Mouse (Mus musculus) midbrain, embryonic 14.5 days (tissue): ENCODE data around the gene Zfp740. TPM values are rescaled to one million over a fixed set of nuclear protein-coding genes. Genes with fewer than 3 reads are reported as not detected.

Source experiments
- ATAC-seq: fragments of 200-750 bp; cut with Nextera tagmentation; 2 replicates; pipeline ENCODE4 v1.8.0; 2017; ENCODE audit warnings: moderate number of reproducible peaks, moderate library complexity; ENCODE audit not compliant: low FRiP score, low TSS enrichment
- DNase-seq: peaks from one replicate; pipeline ENCODE4 v3.0.0-alpha.2; 2015
- H3K27ac ChIP-seq: fragments of 300-500 bp; sonication (generic); replicated peaks from 2 replicates; pipeline ENCODE4 v1.5.1; 2014; ENCODE audit warnings: mild to moderate bottlenecking, low read depth, low read length, moderate library complexity
- H3K27me3 ChIP-seq: fragments of 300-500 bp; sonication (generic); 2 replicates; pipeline ENCODE4 v1.6.1; 2014; ENCODE audit warnings: low read length, control low read depth, mixed read lengths; ENCODE audit not compliant: control insufficient read depth, insufficient read depth
- H3K36me3 ChIP-seq: fragments of 300-500 bp; sonication (generic); 2 replicates; pipeline ENCODE4 v1.6.1; 2014; ENCODE audit warnings: low read length, control low read depth; ENCODE audit not compliant: control insufficient read depth, insufficient read depth
- H3K4me1 ChIP-seq: fragments of 300-500 bp; sonication (generic); 2 replicates; pipeline ENCODE4 v1.6.1; 2014; ENCODE audit warnings: mild to moderate bottlenecking, antibody characterized with exemption, low read length, control low read depth; ENCODE audit not compliant: control insufficient read depth, insufficient read depth
- H3K4me2 ChIP-seq: fragments of 300-500 bp; sonication (generic); 2 replicates; pipeline ENCODE4 v1.6.1; 2014; ENCODE audit warnings: mild to moderate bottlenecking, low read length, moderate library complexity
- H3K4me3 ChIP-seq: fragments of 300-500 bp; sonication (generic); replicated peaks from 2 replicates; pipeline ENCODE4 v1.5.1; 2014; ENCODE audit warnings: low read depth, low read length
- H3K9ac ChIP-seq: fragments of 300-500 bp; sonication (generic); replicated peaks from 2 replicates; pipeline ENCODE4 v1.6.1; 2014; ENCODE audit warnings: mild to moderate bottlenecking, low read length, moderate library complexity
- H3K9me3 ChIP-seq: fragments of 300-500 bp; sonication (generic); 2 replicates; pipeline ENCODE4 v1.6.1; 2016; ENCODE audit warnings: low read length, control low read depth, mixed read lengths; ENCODE audit not compliant: control insufficient read depth
- WGBS: fragments of 180-500 bp; shearing (Covaris S2); extraction: QIAGEN DNeasy Blood & Tissue Kit; methylation state at CpG from one replicate; pipeline ENCODE4 v1.1.7; 2014; 5-methylcytosine and 5-hydroxymethylcytosine counted together
- polyA plus RNA-seq: library from polyadenylated mRNA; unstranded; fragments of >200 nt; fragmentation: Nextera tagmentation; extraction: Ambion mirVana; gene quantifications from 2 replicates; pipeline ENCODE4 v1.2.1, GENCODE M21; 2014

The Zfp740 gene
- polyA plus RNA-seq, 1 experiment from 2014 or later = 57.7 TPM

GRCm38 (mm10) chr15:102247252-102248130, 44.4 kb downstream of the Zfp740 start:
- DNase-seq (peak; percentile 62), ATAC-seq (peak; percentile 36; the same call in 1 of the 2 replicates)
- H3K4me2 ChIP-seq = peak overlapping the region; percentile 96
- H3K27ac ChIP-seq = peak overlapping the region; percentile 71
- H3K4me3 ChIP-seq = peak overlapping the region; percentile 55
- no peaks in the 10 kb centered on the region for H3K36me3 ChIP-seq
- WGBS = under 1% methylated on average over 62 of the region's 65 CpGs
- H3K9ac ChIP-seq = peak overlapping the region; percentile 53
- H3K4me1 ChIP-seq = peaks cover 13% of the 10 kb centered on the region; the same call in 1 of the 2 replicates
- H3K27me3 ChIP-seq = peaks cover 62% of the 10 kb centered on the region
- H3K9me3 ChIP-seq = no peaks in the 10 kb centered on the region

- H3K9ac ChIP-seq = 0 out of 2 replicates have a peak overlapping the region, but pooled peaks have one; percentile 53
- no peak for DNase-seq
- no peaks in the 10 kb centered on the region for H3K36me3 ChIP-seq
- H3K4me2 ChIP-seq = peak overlapping the region; percentile 96
- WGBS = 12% methylated on average over 8 of the region's 8 CpGs
- H3K4me1 ChIP-seq = peaks cover 13% of the 10 kb centered on the region; the same call in 1 of the 2 replicates
- no peak for ATAC-seq
- H3K4me3 ChIP-seq = peak overlapping the region; percentile 55
- no peak overlapping the region; the same call in 1 of the 2 replicates for H3K27ac ChIP-seq
- no peaks in the 10 kb centered on the region for H3K9me3 ChIP-seq
- peaks cover 54% of the 10 kb centered on the region for H3K27me3 ChIP-seq
Measured at GRCm38 (mm10) chr15:102248131-102248811, 45.2 kb downstream of the Zfp740 start.

- DNase-seq (no peak), ATAC-seq (no peak)
- WGBS = 5% methylated on average over 3 of the region's 3 CpGs
- no peaks in the 10 kb centered on the region for H3K36me3 ChIP-seq
- H3K4me3 ChIP-seq = no peak overlapping the region
- H3K27ac ChIP-seq = no peak overlapping the region
- H3K4me2 ChIP-seq = no peak overlapping the region
- peaks cover 13% of the 10 kb centered on the region; the same call in 1 of the 2 replicates for H3K4me1 ChIP-seq
- H3K27me3 ChIP-seq = peaks cover 48% of the 10 kb centered on the region
- H3K9ac ChIP-seq = no peak overlapping the region
- H3K9me3 ChIP-seq = no peaks in the 10 kb centered on the region
Measured at GRCm38 (mm10) chr15:102248812-102249191, 45.8 kb downstream of the Zfp740 start.

- H3K27ac ChIP-seq = no peak overlapping the region
- 0 out of 2 replicates have a peak overlapping the region, but pooled peaks have one; percentile 17 for H3K4me2 ChIP-seq
- DNase-seq = no peak
- H3K27me3 ChIP-seq = peaks cover 44% of the 10 kb centered on the region
- no peaks in the 10 kb centered on the region for H3K9me3 ChIP-seq
- ATAC-seq = no peak
- H3K36me3 ChIP-seq = no peaks in the 10 kb centered on the region
- H3K9ac ChIP-seq = no peak overlapping the region
- 3% methylated on average over 13 of the region's 13 CpGs for WGBS
- H3K4me3 ChIP-seq = no peak overlapping the region
- H3K4me1 ChIP-seq = peaks cover 13% of the 10 kb centered on the region; the same call in 1 of the 2 replicates
Measured at GRCm38 (mm10) chr15:102249251-102249691, 46.2 kb downstream of the Zfp740 start.

GRCm38 (mm10) chr15:102249967-102250366, 46.9 kb downstream of the Zfp740 start:
- H3K36me3 ChIP-seq = no peaks in the 10 kb centered on the region
- no peak overlapping the region for H3K4me3 ChIP-seq
- no peak overlapping the region for H3K4me2 ChIP-seq
- H3K9ac ChIP-seq = no peak overlapping the region
- ATAC-seq (no peak), DNase-seq (no peak)
- H3K9me3 ChIP-seq = no peaks in the 10 kb centered on the region
- peaks cover 37% of the 10 kb centered on the region for H3K27me3 ChIP-seq
- WGBS = 54% methylated on average over 9 of the region's 9 CpGs
- no peak overlapping the region for H3K27ac ChIP-seq
- peaks cover 13% of the 10 kb centered on the region; the same call in 1 of the 2 replicates for H3K4me1 ChIP-seq

GRCm38 (mm10) chr15:102250521-102250920, 47.5 kb downstream of the Zfp740 start:
- Histone ChIP-seq H3K9me3 (no peaks in the 10 kb centered on the region), H3K27ac (no peak overlapping the region), H3K9ac (no peak overlapping the region), H3K4me2 (no peak overlapping the region), H3K4me3 (no peak overlapping the region), H3K36me3 (no peaks in the 10 kb centered on the region), H3K27me3 (peaks cover 31% of the 10 kb centered on the region), H3K4me1 (peaks cover 13% of the 10 kb centered on the region; the same call in 1 of the 2 replicates)
- ATAC-seq = no peak
- WGBS = 58% methylated on average over 5 of the region's 5 CpGs
- no peak for DNase-seq

GRCm38 (mm10) chr15:102255547-102256255, 52.7 kb downstream of the Zfp740 start:
- no peaks in the 10 kb centered on the region for H3K36me3 ChIP-seq
- 47% methylated on average over 14 of the region's 14 CpGs for WGBS
- DNase-seq (no peak), ATAC-seq (no peak)
- peaks cover 28% of the 10 kb centered on the region for H3K27me3 ChIP-seq
- no peaks in the 10 kb centered on the region for H3K9me3 ChIP-seq
- H3K4me1 ChIP-seq = 0 out of 2 replicates have a peak, but pooled peaks cover 7% of the 10 kb centered on the region
- H3K4me2 ChIP-seq = no peak overlapping the region
- no peak overlapping the region for H3K9ac ChIP-seq
- H3K4me3 ChIP-seq = no peak overlapping the region
- no peak overlapping the region for H3K27ac ChIP-seq
